Mouse (Mus musculus) midbrain, embryonic 16.5 days (tissue): ENCODE results near the gene Dnah2. TPM values are rescaled to one million over a fixed set of nuclear protein-coding genes. Genes with fewer than 3 reads are reported as not detected.

ENCODE experiments used
- ATAC-seq: fragments of 200-750 bp; cut with Nextera tagmentation; 2 replicates; pipeline ENCODE4 v1.8.0; 2017; ENCODE audit warnings: moderate TSS enrichment
- H3K27ac ChIP-seq: fragments of 300-500 bp; sonication (generic); 2 replicates; pipeline ENCODE4 v1.5.1; 2014; ENCODE audit warnings: mild to moderate bottlenecking, low read length, mixed read lengths
- H3K27me3 ChIP-seq: fragments of 300-500 bp; sonication (generic); 2 replicates; pipeline ENCODE4 v1.6.1; 2014; ENCODE audit warnings: low read depth, low read length, mixed read lengths; ENCODE audit not compliant: control insufficient read depth, insufficient read depth
- H3K36me3 ChIP-seq: fragments of 300-500 bp; sonication (generic); 2 replicates; pipeline ENCODE4 v1.6.1; 2014; ENCODE audit warnings: mild to moderate bottlenecking, low read length, moderate library complexity, mixed read lengths; ENCODE audit not compliant: control insufficient read depth, insufficient read depth
- H3K4me1 ChIP-seq: fragments of 300-500 bp; sonication (generic); 2 replicates; pipeline ENCODE4 v1.6.1; 2014; ENCODE audit warnings: mild to moderate bottlenecking, low read length, mixed read lengths; ENCODE audit not compliant: control insufficient read depth, insufficient read depth
- H3K4me2 ChIP-seq: fragments of 300-500 bp; sonication (generic); 2 replicates; pipeline ENCODE4 v1.6.1; 2014; ENCODE audit warnings: mild to moderate bottlenecking, low read length, mixed read lengths
- H3K4me3 ChIP-seq: fragments of 300-500 bp; sonication (generic); 2 replicates; pipeline ENCODE4 v1.5.1; 2014; ENCODE audit warnings: low read depth, mild to moderate bottlenecking, low read length, moderate library complexity, mixed read lengths
- H3K9ac ChIP-seq: fragments of 300-500 bp; sonication (generic); 2 replicates; pipeline ENCODE4 v1.6.1; 2014; ENCODE audit warnings: low read depth, low read length, mixed read lengths
- H3K9me3 ChIP-seq: fragments of 300-500 bp; sonication (generic); replicated peaks from 2 replicates; pipeline ENCODE4 v1.6.1; 2014; ENCODE audit warnings: mild to moderate bottlenecking, low read length, mixed read lengths; ENCODE audit not compliant: control insufficient read depth, poor library complexity, severe bottlenecking
- WGBS: fragments of 180-500 bp; shearing (Covaris S2); extraction: QIAGEN DNeasy Blood & Tissue Kit; methylation state at CpG from one replicate; pipeline ENCODE4 v1.1.7; 2014; 5-methylcytosine and 5-hydroxymethylcytosine counted together
- polyA plus RNA-seq: library from polyadenylated mRNA; unstranded; fragments of >200 nt; fragmentation: Nextera tagmentation; extraction: Ambion mirVana; gene quantifications from 2 replicates; pipeline ENCODE4 v1.2.1, GENCODE M21; 2015

The Dnah2 gene
- polyA plus RNA-seq, 1 experiment from 2014 or later: 5.1 TPM

DNA sequence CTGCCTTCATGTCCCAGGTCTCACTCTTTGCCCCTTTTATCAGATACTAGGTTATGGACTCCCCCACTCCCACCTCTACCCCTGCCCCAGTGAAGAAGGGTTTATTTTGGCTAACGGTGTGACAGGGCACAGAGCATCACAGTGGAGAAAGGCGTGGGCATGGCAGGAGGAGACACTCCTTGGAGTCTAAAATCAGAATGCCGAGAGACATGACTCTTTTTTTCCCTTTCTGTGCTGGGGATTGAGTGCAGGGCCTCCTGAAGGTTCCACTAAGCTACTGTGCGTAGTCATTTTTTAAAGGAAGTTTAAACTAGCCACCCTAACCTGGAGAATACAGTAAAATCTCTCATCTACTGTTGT lies 20.9 kb downstream of the Dnah2 start:
- Histone ChIP-seq H3K9me3 (no peaks in the 10 kb centered on the region), H3K27ac (peak overlapping the region; percentile 98), H3K4me1 (peaks cover 23% of the 10 kb centered on the region), H3K36me3 (no peaks in the 10 kb centered on the region), H3K4me2 (0 out of 2 replicates have a peak overlapping the region, but pooled peaks have one; percentile 50), H3K9ac (peak overlapping the region; percentile 71), H3K27me3 (no peaks in the 10 kb centered on the region), H3K4me3 (no peak overlapping the region)
- WGBS: 58% methylated on average over 4 of the region's 4 CpGs
- no peak for ATAC-seq

DNA sequence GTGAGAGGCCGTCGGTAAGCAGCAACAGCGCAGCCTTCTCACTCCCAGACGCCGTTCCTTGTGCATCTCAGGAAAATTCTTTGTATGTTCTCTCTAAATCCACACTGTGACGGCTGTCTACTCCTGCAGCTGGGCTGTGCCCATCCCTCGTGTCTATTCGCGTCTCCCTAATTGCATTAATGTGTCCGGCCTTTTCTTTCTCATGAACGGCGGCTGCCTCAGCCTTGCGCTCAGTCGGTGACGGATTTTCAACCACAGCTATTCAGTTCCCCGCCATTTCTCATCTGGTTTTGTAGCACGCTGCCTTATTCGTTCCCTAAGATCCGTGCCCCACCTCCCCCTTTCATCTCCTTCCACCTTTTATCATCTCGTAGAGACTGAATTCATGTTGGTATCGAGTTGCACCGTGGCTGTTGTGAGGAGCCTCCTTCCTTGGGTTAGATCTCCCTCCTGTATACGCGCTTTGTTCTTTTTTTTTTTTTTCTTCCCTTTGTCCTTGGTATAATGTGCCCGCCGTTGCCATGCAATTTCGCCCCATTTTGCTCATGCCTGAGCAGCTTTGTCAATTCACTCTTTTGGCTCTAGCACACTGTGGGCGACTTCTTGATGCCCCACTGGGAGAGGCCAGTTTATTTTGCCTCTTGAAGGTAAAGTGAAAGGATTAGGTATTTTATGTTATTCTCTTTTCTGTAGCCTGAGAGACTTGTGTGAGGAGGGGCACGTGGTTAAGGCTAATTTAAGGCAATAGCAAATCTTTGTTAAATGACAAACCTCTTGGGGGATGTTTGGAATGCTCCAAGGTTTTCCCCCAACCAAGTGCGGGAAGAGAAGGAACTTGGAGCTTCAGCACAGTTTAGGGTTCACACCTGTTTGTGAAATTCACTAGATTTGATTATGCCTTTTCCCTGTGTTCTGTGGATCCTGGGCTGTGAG lies 21.5 kb downstream of the Dnah2 start:
- H3K9me3 ChIP-seq: no peaks in the 10 kb centered on the region
- peak overlapping the region; percentile 98 for H3K27ac ChIP-seq
- H3K4me3 ChIP-seq: peak overlapping the region; percentile 18
- WGBS: 1% methylated on average over 30 of the region's 30 CpGs
- peak overlapping the region; percentile 71 for H3K9ac ChIP-seq
- H3K27me3 ChIP-seq: no peaks in the 10 kb centered on the region
- H3K36me3 ChIP-seq: no peaks in the 10 kb centered on the region
- ATAC-seq: peak; percentile 76
- peak overlapping the region; percentile 50 for H3K4me2 ChIP-seq
- H3K4me1 ChIP-seq: peaks cover 23% of the 10 kb centered on the region

DNA sequence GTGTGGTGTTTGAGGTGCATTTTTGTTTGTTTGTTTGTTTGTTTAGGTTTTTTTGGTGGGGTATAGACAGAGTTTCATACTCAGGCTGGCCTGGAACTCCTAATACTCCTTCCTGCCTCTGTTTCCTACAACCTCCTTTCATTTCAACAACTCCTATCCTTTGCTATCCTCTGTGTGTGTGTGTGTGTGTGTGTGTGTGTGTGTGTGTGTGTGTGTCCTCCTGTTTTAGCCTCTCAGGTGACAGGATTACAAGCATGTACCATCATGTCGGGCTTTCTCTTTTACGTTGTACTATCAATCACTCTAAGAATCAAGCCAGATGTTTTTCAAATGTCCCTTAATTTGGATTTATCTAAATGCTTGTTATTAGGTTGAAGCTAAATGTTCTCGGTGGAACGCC lies 22.3 kb downstream of the Dnah2 start:
- Histone ChIP-seq H3K27me3 (no peaks in the 10 kb centered on the region), H3K9me3 (no peaks in the 10 kb centered on the region), H3K4me2 (peak overlapping the region; percentile 50), H3K4me3 (peak overlapping the region; percentile 18; the same call in 1 of the 2 replicates), H3K36me3 (no peaks in the 10 kb centered on the region), H3K4me1 (peaks cover 23% of the 10 kb centered on the region), H3K27ac (peak overlapping the region; percentile 98), H3K9ac (peak overlapping the region; percentile 71)
- peak; percentile 10; the same call in 1 of the 2 replicates for ATAC-seq
- 11% methylated on average over 4 of the region's 4 CpGs for WGBS

DNA sequence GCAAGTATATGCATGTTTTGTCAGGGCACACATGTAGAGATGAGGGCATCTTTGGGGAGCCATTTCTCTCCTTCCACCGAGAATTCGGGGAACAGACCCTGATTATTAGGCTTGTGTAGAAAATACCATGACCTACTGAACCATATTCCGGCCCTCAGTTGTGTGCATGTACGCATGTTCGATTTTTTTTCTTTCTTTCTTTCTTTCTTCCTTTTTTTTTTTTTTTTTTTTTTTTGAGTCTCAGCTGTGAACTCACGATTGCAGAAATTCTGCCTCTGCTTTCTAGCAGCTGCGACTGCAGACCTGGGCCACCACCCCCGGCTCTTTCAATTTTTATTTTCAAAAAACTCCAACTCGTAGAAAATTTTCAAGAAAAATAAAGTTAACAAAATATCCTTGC lies 23.2 kb downstream of the Dnah2 start:
- Histone ChIP-seq H3K4me3 (no peak overlapping the region), H3K4me1 (peaks cover 23% of the 10 kb centered on the region), H3K4me2 (no peak overlapping the region), H3K9me3 (no peaks in the 10 kb centered on the region), H3K36me3 (no peaks in the 10 kb centered on the region), H3K27me3 (no peaks in the 10 kb centered on the region), H3K27ac (peak overlapping the region; percentile 98), H3K9ac (no peak overlapping the region)
- WGBS: 80% methylated on average over 9 of the region's 9 CpGs
- no peak for ATAC-seq

DNA sequence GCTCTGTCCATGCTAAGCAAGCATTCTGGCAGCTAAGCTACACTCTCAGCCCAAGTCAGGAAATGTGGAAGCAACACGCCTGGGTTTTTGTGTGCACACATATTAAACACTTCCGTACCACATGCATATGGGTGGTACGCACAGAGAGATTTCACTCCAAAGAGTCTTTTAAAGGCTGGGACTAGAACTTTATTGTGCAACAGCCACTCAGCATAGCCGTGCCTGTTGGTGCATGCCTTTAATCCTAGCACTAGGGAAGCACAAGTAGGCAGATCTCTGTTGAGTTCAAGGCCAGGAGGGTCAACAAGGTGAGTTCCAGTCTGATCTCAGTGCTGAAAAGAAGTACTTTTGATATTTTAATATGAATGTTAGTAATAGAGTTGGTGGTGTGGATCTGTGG lies 25.3 kb downstream of the Dnah2 start:
- H3K4me3 ChIP-seq: no peak overlapping the region
- peaks cover 23% of the 10 kb centered on the region for H3K4me1 ChIP-seq
- H3K27me3 ChIP-seq: no peaks in the 10 kb centered on the region
- H3K4me2 ChIP-seq: no peak overlapping the region
- no peak overlapping the region for H3K27ac ChIP-seq
- ATAC-seq: no peak
- 83% methylated on average over 4 of the region's 4 CpGs for WGBS
- no peaks in the 10 kb centered on the region for H3K36me3 ChIP-seq
- no peak overlapping the region for H3K9ac ChIP-seq
- H3K9me3 ChIP-seq: no peaks in the 10 kb centered on the region

DNA sequence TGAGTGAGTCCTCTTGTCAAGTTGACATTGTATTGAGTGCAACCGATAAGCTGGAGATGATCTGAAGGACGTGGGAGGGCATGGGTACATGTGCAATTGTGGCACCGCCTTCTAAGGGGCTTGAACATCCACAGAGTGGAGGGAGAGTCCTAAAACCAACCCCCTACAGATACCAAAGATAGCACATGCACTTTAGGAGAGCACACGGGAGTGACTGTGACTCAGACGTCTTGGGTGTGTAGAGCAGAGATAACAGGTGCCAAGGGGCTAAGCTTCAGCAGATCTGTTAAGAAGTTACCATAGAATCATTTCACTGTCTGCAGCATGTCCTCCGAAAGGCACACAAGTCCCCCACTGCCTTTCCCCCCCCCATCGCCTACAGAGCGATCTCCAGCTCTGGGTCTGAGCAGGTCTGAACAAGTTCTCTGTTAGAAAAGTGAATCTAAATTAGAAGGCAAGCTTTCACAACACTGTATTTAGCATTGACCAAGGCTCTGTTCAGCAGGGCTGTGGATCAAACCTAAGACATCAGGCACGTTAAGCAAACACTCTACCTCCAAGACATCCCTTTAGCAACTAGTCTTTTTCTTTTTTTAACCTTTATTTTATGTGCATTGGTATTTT lies 27.3 kb downstream of the Dnah2 start:
- 91% methylated on average over 9 of the region's 9 CpGs for WGBS
- peaks cover 8% of the 10 kb centered on the region for H3K4me1 ChIP-seq
- no peaks in the 10 kb centered on the region for H3K27me3 ChIP-seq
- ATAC-seq: no peak
- H3K4me2 ChIP-seq: no peak overlapping the region
- no peaks in the 10 kb centered on the region for H3K9me3 ChIP-seq
- no peak overlapping the region for H3K4me3 ChIP-seq
- H3K9ac ChIP-seq: no peak overlapping the region
- H3K27ac ChIP-seq: no peak overlapping the region
- no peaks in the 10 kb centered on the region for H3K36me3 ChIP-seq

DNA sequence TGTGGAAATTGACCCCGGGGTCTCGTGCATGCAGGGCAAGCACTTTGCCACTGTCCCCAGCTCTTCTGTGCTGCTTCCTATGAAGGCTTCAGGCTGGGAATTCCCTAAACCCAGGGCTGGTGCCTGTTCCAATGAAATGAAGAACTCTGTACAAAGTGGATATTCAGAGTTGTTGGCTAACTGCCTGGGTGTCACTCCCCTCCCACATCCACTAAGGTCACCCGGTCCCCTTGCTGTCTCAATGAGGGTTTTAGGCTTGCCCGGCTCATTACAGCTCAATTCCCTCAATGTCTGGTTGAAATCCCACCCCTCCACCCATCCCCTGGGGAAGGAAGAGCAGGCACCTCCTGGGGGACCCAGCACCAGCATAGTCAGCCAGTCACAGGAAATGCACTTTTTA lies 28.9 kb downstream of the Dnah2 start:
- Histone ChIP-seq H3K27ac (no peak overlapping the region), H3K4me1 (no peaks in the 10 kb centered on the region), H3K4me3 (no peak overlapping the region), H3K36me3 (no peaks in the 10 kb centered on the region), H3K9me3 (no peaks in the 10 kb centered on the region), H3K4me2 (no peak overlapping the region), H3K9ac (no peak overlapping the region), H3K27me3 (no peaks in the 10 kb centered on the region)
- 76% methylated on average over 4 of the region's 4 CpGs for WGBS
- no peak for ATAC-seq

DNA sequence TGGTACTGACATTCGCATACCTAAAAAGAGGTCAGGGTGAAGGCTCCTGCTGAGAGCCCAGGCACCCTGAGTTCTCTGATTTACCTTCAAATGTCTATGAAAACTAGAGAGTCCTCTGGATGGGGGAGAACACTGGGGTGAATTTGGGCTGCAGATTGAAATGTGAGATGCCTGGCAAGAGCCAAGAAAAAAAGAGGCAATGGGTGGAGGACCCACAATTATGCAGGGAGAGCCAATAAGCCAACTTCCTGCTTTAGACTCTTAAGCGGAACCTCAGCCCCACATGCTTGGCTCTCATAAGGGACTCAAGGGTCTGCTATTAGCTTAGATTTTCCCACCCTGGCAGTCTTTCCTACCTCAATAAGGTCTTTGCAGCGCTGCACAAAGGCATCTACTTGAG lies 32.2 kb downstream of the Dnah2 start:
- H3K27me3 ChIP-seq: no peaks in the 10 kb centered on the region
- H3K4me3 ChIP-seq: no peak overlapping the region
- no peaks in the 10 kb centered on the region for H3K9me3 ChIP-seq
- H3K9ac ChIP-seq: no peak overlapping the region
- H3K4me2 ChIP-seq: no peak overlapping the region
- no peaks in the 10 kb centered on the region for H3K4me1 ChIP-seq
- no peak for ATAC-seq
- WGBS: 81% methylated on average over 3 of the region's 3 CpGs
- no peak overlapping the region for H3K27ac ChIP-seq
- H3K36me3 ChIP-seq: no peaks in the 10 kb centered on the region

DNA sequence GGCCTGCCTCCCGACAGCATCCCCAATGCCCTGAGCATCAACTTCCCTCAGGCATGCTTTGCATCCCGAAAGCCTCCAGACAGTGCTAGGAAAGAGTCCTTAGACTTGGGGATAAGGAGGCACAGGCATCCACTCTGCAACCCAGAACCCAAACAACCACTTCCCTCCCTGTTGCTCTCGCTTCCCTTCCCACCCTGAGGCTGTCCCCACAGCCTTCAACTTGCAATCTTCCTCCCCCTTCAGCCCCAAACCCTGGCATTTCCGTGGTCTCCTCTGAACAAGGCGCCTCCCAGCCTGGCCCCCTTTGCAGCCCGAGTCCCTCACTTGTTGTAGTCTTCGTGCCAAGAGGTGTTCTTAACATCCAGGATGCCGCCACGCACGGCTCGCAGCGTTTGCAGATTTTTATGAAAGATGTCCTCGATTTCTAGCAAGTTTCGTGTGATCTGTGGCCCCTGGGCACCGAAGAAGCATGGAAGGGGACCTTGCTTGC lies 32.7 kb downstream of the Dnah2 start:
- Histone ChIP-seq H3K9me3 (no peaks in the 10 kb centered on the region), H3K36me3 (no peaks in the 10 kb centered on the region), H3K4me1 (no peaks in the 10 kb centered on the region), H3K27ac (no peak overlapping the region), H3K9ac (no peak overlapping the region), H3K4me3 (no peak overlapping the region), H3K4me2 (no peak overlapping the region), H3K27me3 (no peaks in the 10 kb centered on the region)
- WGBS: 71% methylated on average over 15 of the region's 15 CpGs
- no peak for ATAC-seq
